Mouse (Mus musculus): ENCODE results near the gene Recql5. TPM values are rescaled to one million over a fixed set of nuclear protein-coding genes. Genes with fewer than 3 reads are reported as not detected.
A peak's percentile ranks its signal among the peaks of the same experiment; 100 is the strongest.

Gene Recql5
- polyA plus RNA-seq, 1 experiment from 2014 or later = 19.1 TPM

- 70% methylated on average over 11 of the region's 11 CpGs for WGBS
- H3K4me3 ChIP-seq (ENCODE audit: low read length) = no peak overlapping the region
- H3K36me3 ChIP-seq (ENCODE audit: control insufficient read depth, insufficient read depth, low read length) = no peaks in the 10 kb centered on the region
- H3K27ac ChIP-seq (ENCODE audit: low read depth, low read length) = no peak overlapping the region
- no peak overlapping the region for H3K9ac ChIP-seq (ENCODE audit: low read depth, low read length)
- H3K27me3 ChIP-seq (ENCODE audit: control insufficient read depth, insufficient read depth, low read length) = no peaks in the 10 kb centered on the region; the same call in 1 of the 2 replicates
- H3K4me1 ChIP-seq (ENCODE audit: control insufficient read depth, insufficient read depth, low read length) = no peaks in the 10 kb centered on the region
- H3K4me2 ChIP-seq (replicated peaks; ENCODE audit: low read depth, low read length) = no peak overlapping the region
- no peaks in the 10 kb centered on the region for H3K9me3 ChIP-seq (ENCODE audit: control insufficient read depth, low read length)
- ATAC-seq (ENCODE audit: low FRiP score, low TSS enrichment) = no peak
These were observed 48.0 kb downstream of the Recql5 start for GRCm38 (mm10) chr11:115885281-115885680.

- H3K27me3 ChIP-seq (ENCODE audit: control insufficient read depth, insufficient read depth, low read length) = no peaks in the 10 kb centered on the region; the same call in 1 of the 2 replicates
- no peak overlapping the region for H3K4me2 ChIP-seq (replicated peaks; ENCODE audit: low read depth, low read length)
- no peak overlapping the region for H3K9ac ChIP-seq (ENCODE audit: low read depth, low read length)
- no peaks in the 10 kb centered on the region for H3K36me3 ChIP-seq (ENCODE audit: control insufficient read depth, insufficient read depth, low read length)
- 92% methylated on average over 3 of the region's 3 CpGs for whole genome bisulfite sequencing
- H3K27ac ChIP-seq (ENCODE audit: low read depth, low read length) = no peak overlapping the region
- H3K4me1 ChIP-seq (ENCODE audit: control insufficient read depth, insufficient read depth, low read length) = no peaks in the 10 kb centered on the region
- H3K9me3 ChIP-seq (ENCODE audit: control insufficient read depth, low read length) = no peaks in the 10 kb centered on the region
- no peak overlapping the region for H3K4me3 ChIP-seq (ENCODE audit: low read length)
- ATAC-seq (ENCODE audit: low FRiP score, low TSS enrichment) = no peak
These were observed 48.9 kb downstream of the Recql5 start for GRCm38 (mm10) chr11:115884361-115884760.

- ATAC-seq (ENCODE audit: low FRiP score, low TSS enrichment) = no peak
- H3K27me3 ChIP-seq (ENCODE audit: control insufficient read depth, insufficient read depth, low read length) = no peaks in the 10 kb centered on the region; the same call in 1 of the 2 replicates
- H3K36me3 ChIP-seq (ENCODE audit: control insufficient read depth, insufficient read depth, low read length) = no peaks in the 10 kb centered on the region
- H3K4me3 ChIP-seq (ENCODE audit: low read length) = no peak overlapping the region
- H3K9ac ChIP-seq (ENCODE audit: low read depth, low read length) = no peak overlapping the region
- 0 out of 2 replicates have a peak overlapping the region, but pooled peaks have one; percentile 2 for H3K4me2 ChIP-seq (replicated peaks; ENCODE audit: low read depth, low read length)
- 10% methylated on average over 15 of the region's 17 CpGs for WGBS
- H3K27ac ChIP-seq (ENCODE audit: low read depth, low read length) = no peak overlapping the region
- no peaks in the 10 kb centered on the region for H3K4me1 ChIP-seq (ENCODE audit: control insufficient read depth, insufficient read depth, low read length)
- no peaks in the 10 kb centered on the region for H3K9me3 ChIP-seq (ENCODE audit: control insufficient read depth, low read length)
These were observed 50.0 kb downstream of the Recql5 start for GRCm38 (mm10) chr11:115883251-115883650.

- no peak for ATAC-seq (ENCODE audit: low FRiP score, low TSS enrichment)
- Histone ChIP-seq H3K27ac (ENCODE audit: low read depth, low read length) (no peak overlapping the region), H3K4me1 (ENCODE audit: control insufficient read depth, insufficient read depth, low read length) (0 out of 2 replicates have a peak, but pooled peaks cover 3% of the 10 kb centered on the region), H3K4me2 (replicated peaks; ENCODE audit: low read depth, low read length) (no peak overlapping the region), H3K27me3 (ENCODE audit: control insufficient read depth, insufficient read depth, low read length) (no peaks in the 10 kb centered on the region; the same call in 1 of the 2 replicates), H3K4me3 (ENCODE audit: low read length) (no peak overlapping the region), H3K9me3 (ENCODE audit: control insufficient read depth, low read length) (no peaks in the 10 kb centered on the region), H3K9ac (ENCODE audit: low read depth, low read length) (no peak overlapping the region), H3K36me3 (ENCODE audit: control insufficient read depth, insufficient read depth, low read length) (no peaks in the 10 kb centered on the region)
- WGBS = 29% methylated on average over 5 of the region's 5 CpGs
These were observed 52.3 kb downstream of the Recql5 start for GRCm38 (mm10) chr11:115881002-115881401.

GRCm38 (mm10) chr11:115878071-115878470 lies 55.2 kb downstream of the Recql5 start:
- Histone ChIP-seq H3K9me3 (ENCODE audit: control insufficient read depth, low read length) (no peaks in the 10 kb centered on the region), H3K27me3 (ENCODE audit: control insufficient read depth, insufficient read depth, low read length) (no peaks in the 10 kb centered on the region; the same call in 1 of the 2 replicates), H3K27ac (ENCODE audit: low read depth, low read length) (no peak overlapping the region), H3K4me1 (ENCODE audit: control insufficient read depth, insufficient read depth, low read length) (0 out of 2 replicates have a peak, but pooled peaks cover 3% of the 10 kb centered on the region), H3K9ac (ENCODE audit: low read depth, low read length) (no peak overlapping the region), H3K4me2 (replicated peaks; ENCODE audit: low read depth, low read length) (no peak overlapping the region), H3K4me3 (ENCODE audit: low read length) (no peak overlapping the region), H3K36me3 (ENCODE audit: control insufficient read depth, insufficient read depth, low read length) (no peaks in the 10 kb centered on the region)
- 79% methylated on average over 8 of the region's 8 CpGs for WGBS
- no peak for ATAC-seq (ENCODE audit: low FRiP score, low TSS enrichment)

GRCm38 (mm10) chr11:115877174-115877755 lies 56.0 kb downstream of the Recql5 start:
- WGBS = 36% methylated on average over 6 of the region's 6 CpGs
- H3K4me3 ChIP-seq (ENCODE audit: low read length) = no peak overlapping the region
- peak overlapping the region; percentile 12; the same call in 1 of the 2 replicates for H3K9ac ChIP-seq (ENCODE audit: low read depth, low read length)
- H3K36me3 ChIP-seq (ENCODE audit: control insufficient read depth, insufficient read depth, low read length) = no peaks in the 10 kb centered on the region
- no peak overlapping the region for H3K27ac ChIP-seq (ENCODE audit: low read depth, low read length)
- no peaks in the 10 kb centered on the region for H3K27me3 ChIP-seq (ENCODE audit: control insufficient read depth, insufficient read depth, low read length)
- ATAC-seq (ENCODE audit: low FRiP score, low TSS enrichment) = no peak
- no peaks in the 10 kb centered on the region for H3K9me3 ChIP-seq (ENCODE audit: control insufficient read depth, low read length)
- H3K4me2 ChIP-seq (replicated peaks; ENCODE audit: low read depth, low read length) = no peak overlapping the region
- 0 out of 2 replicates have a peak, but pooled peaks cover 3% of the 10 kb centered on the region for H3K4me1 ChIP-seq (ENCODE audit: control insufficient read depth, insufficient read depth, low read length)

GRCm38 (mm10) chr11:115876438-115876837 lies 56.8 kb downstream of the Recql5 start:
- H3K9ac ChIP-seq (ENCODE audit: low read depth, low read length) = no peak overlapping the region
- H3K9me3 ChIP-seq (ENCODE audit: control insufficient read depth, low read length) = no peaks in the 10 kb centered on the region
- H3K4me2 ChIP-seq (replicated peaks; ENCODE audit: low read depth, low read length) = no peak overlapping the region
- H3K4me3 ChIP-seq (ENCODE audit: low read length) = no peak overlapping the region
- H3K36me3 ChIP-seq (ENCODE audit: control insufficient read depth, insufficient read depth, low read length) = no peaks in the 10 kb centered on the region
- H3K27ac ChIP-seq (ENCODE audit: low read depth, low read length) = no peak overlapping the region
- no peak for ATAC-seq (ENCODE audit: low FRiP score, low TSS enrichment)
- no peaks in the 10 kb centered on the region for H3K27me3 ChIP-seq (ENCODE audit: control insufficient read depth, insufficient read depth, low read length)
- 78% methylated on average over 5 of the region's 5 CpGs for WGBS
- H3K4me1 ChIP-seq (ENCODE audit: control insufficient read depth, insufficient read depth, low read length) = 0 out of 2 replicates have a peak, but pooled peaks cover 3% of the 10 kb centered on the region

- H3K27me3 ChIP-seq (ENCODE audit: control insufficient read depth, insufficient read depth, low read length) = no peaks in the 10 kb centered on the region
- ATAC-seq (ENCODE audit: low FRiP score, low TSS enrichment) = no peak
- H3K27ac ChIP-seq (ENCODE audit: low read depth, low read length) = no peak overlapping the region
- no peak overlapping the region for H3K4me3 ChIP-seq (ENCODE audit: low read length)
- H3K4me2 ChIP-seq (replicated peaks; ENCODE audit: low read depth, low read length) = no peak overlapping the region
- no peak overlapping the region for H3K9ac ChIP-seq (ENCODE audit: low read depth, low read length)
- H3K36me3 ChIP-seq (ENCODE audit: control insufficient read depth, insufficient read depth, low read length) = no peaks in the 10 kb centered on the region
- no peaks in the 10 kb centered on the region for H3K9me3 ChIP-seq (ENCODE audit: control insufficient read depth, low read length)
- H3K4me1 ChIP-seq (ENCODE audit: control insufficient read depth, insufficient read depth, low read length) = 0 out of 2 replicates have a peak, but pooled peaks cover 3% of the 10 kb centered on the region
- WGBS = 91% methylated on average over 3 of the region's 3 CpGs
These were observed 57.3 kb downstream of the Recql5 start for GRCm38 (mm10) chr11:115875935-115876334.

GRCm38 (mm10) chr11:115872437-115872836 lies 60.8 kb downstream of the Recql5 start:
- Histone ChIP-seq H3K4me3 (ENCODE audit: low read length) (no peak overlapping the region), H3K9me3 (ENCODE audit: control insufficient read depth, low read length) (no peaks in the 10 kb centered on the region), H3K36me3 (ENCODE audit: control insufficient read depth, insufficient read depth, low read length) (no peaks in the 10 kb centered on the region), H3K4me2 (replicated peaks; ENCODE audit: low read depth, low read length) (no peak overlapping the region), H3K27me3 (ENCODE audit: control insufficient read depth, insufficient read depth, low read length) (no peaks in the 10 kb centered on the region), H3K9ac (ENCODE audit: low read depth, low read length) (no peak overlapping the region), H3K4me1 (ENCODE audit: control insufficient read depth, insufficient read depth, low read length) (0 out of 2 replicates have a peak, but pooled peaks cover 3% of the 10 kb centered on the region), H3K27ac (ENCODE audit: low read depth, low read length) (no peak overlapping the region)
- 73% methylated on average over 4 of the region's 4 CpGs for WGBS
- no peak for ATAC-seq (ENCODE audit: low FRiP score, low TSS enrichment)

Data from kidney, embryonic 14.5 days (tissue).